Mouse (Mus musculus) right cerebral cortex, postnatal 10 days (tissue): ENCODE measurements around the gene Grk5.
A peak's percentile ranks its signal among the peaks of the same experiment; 100 is the strongest.
"Not testable (repeated sequence)": the region's sequence is repeated elsewhere in the genome, so short reads cannot be mapped to it uniquely, and the experiment has no call there.

Experiments
- DNase-seq, 2 experiments: peaks; one replicate each; pipeline ENCODE4 v3.0.0; 2021; ENCODE audit warnings: low spot score in 2 of 2

The Grk5 gene

GRCm38 (mm10) chr19:60889714-60890315, at the start of gene Grk5:
Gene Grk5 (plus strand): TSS chr19:60889749.
- peak; percentile 97 for DNase-seq

GRCm38 (mm10) chr19:60843324-60843723, 46.2 kb upstream of the Grk5 start:
- no peak for DNase-seq

- DNase-seq, result no peak
Observed at GRCm38 (mm10) chr19:60845731-60846130, 43.8 kb upstream of the Grk5 start.

- DNase-seq, result peak; percentile 94 to 95
Observed at GRCm38 (mm10) chr19:60860868-60861700, 28.5 kb upstream of the Grk5 start, which contains the start of gene Sfxn4. Gene Sfxn4 (minus strand): TSS chr19:60861479.

- DNase-seq, result not testable (repeated sequence)
Observed at GRCm38 (mm10) chr19:60866169-60866568, 23.4 kb upstream of the Grk5 start.

GRCm38 (mm10) chr19:60870489-60870888, 19.1 kb upstream of the Grk5 start:
- DNase-seq, result no peak

GRCm38 (mm10) chr19:60871366-60871765, 18.2 kb upstream of the Grk5 start:
- DNase-seq, result no peak

- DNase-seq, result no peak
Observed at GRCm38 (mm10) chr19:60872272-60872671, 17.3 kb upstream of the Grk5 start.

- DNase-seq, result peak; percentile 38 to 45
Observed at GRCm38 (mm10) chr19:60873501-60873900, 16.0 kb upstream of the Grk5 start.

GRCm38 (mm10) chr19:60874064-60874694, 15.4 kb upstream of the Grk5 start, which contains the start of gene Prdx3:
Gene Prdx3 (minus strand): TSS chr19:60874556.
- peak; percentile 96 for DNase-seq

GRCm38 (mm10) chr19:60883129-60883528, 6.4 kb upstream of the Grk5 start:
- DNase-seq, result peak; percentile 49 to 50

- DNase-seq, result no peak
Observed at GRCm38 (mm10) chr19:60887637-60888036, 1.9 kb upstream of the Grk5 start.

- DNase-seq, result peak; percentile 51 to 52
Observed at GRCm38 (mm10) chr19:60889101-60889713, 342 bp upstream of the Grk5 start.

GRCm38 (mm10) chr19:60890391-60891122, 1.0 kb downstream of the Grk5 start:
- DNase-seq, result no peak

GRCm38 (mm10) chr19:60891123-60891470, 1.5 kb downstream of the Grk5 start:
- DNase-seq, result peak in 1 of 2 experiments; percentile 36

- peak; percentile 45 to 68 for DNase-seq
Observed at GRCm38 (mm10) chr19:60891934-60892547, 2.5 kb downstream of the Grk5 start.

- DNase-seq, result no peak
Observed at GRCm38 (mm10) chr19:60895251-60895880, 5.8 kb downstream of the Grk5 start.

GRCm38 (mm10) chr19:60903139-60903538, 13.6 kb downstream of the Grk5 start:
- no peak for DNase-seq

GRCm38 (mm10) chr19:60903971-60904370, 14.4 kb downstream of the Grk5 start:
- no peak for DNase-seq

GRCm38 (mm10) chr19:60905477-60905876, 15.9 kb downstream of the Grk5 start:
- no peak for DNase-seq
